Mouse (Mus musculus) MEL (cell line): ENCODE measurements around the gene Prph. TPM values are rescaled to one million over a fixed set of nuclear protein-coding genes. Genes with fewer than 3 reads are reported as not detected.

ENCODE experiments used
- DNase-seq: peaks from one replicate; pipeline ENCODE4 v3.0.0; 2011; ENCODE audit warnings: low read depth, low spot score
- H3K27ac ChIP-seq: 2 replicates; pipeline ENCODE4 v1.5.1; 2012; ENCODE audit warnings: low read depth, mild to moderate bottlenecking, control low read depth, low read length, moderate library complexity; ENCODE audit not compliant: control insufficient read depth
- H3K27me3 ChIP-seq, 2 experiments: fragments of 150-350 bp in 1 of 2; sonication (generic) in 1 of 2; 2 replicates each; pipeline ENCODE4 v1.6.1; 2012; ENCODE audit warnings: low read length in 2 of 2, mild to moderate bottlenecking in 2 of 2, improper control_type of control experiment in 1 of 2, moderate library complexity in 1 of 2; ENCODE audit not compliant: insufficient read depth in 2 of 2, control insufficient read depth in 1 of 2
- H3K36me3 ChIP-seq, 2 experiments: 2 replicates each; pipeline ENCODE4 v1.6.1; 2012 to 2014; ENCODE audit warnings: low read length in 2 of 2, improper control_type of control experiment in 1 of 2, inconsistent platforms in 1 of 2, mild to moderate bottlenecking in 1 of 2; ENCODE audit not compliant: insufficient read depth in 2 of 2, control insufficient read depth in 1 of 2
- H3K4me1 ChIP-seq, 2 experiments: fragments of 150-350 bp in 1 of 2; sonication (generic) in 1 of 2; 2 replicates each; pipeline ENCODE4 v1.6.1; 2012; ENCODE audit warnings: low read length in 2 of 2, improper control_type of control experiment in 1 of 2, mild to moderate bottlenecking in 1 of 2; ENCODE audit not compliant: insufficient read depth in 2 of 2, control insufficient read depth in 1 of 2
- H3K4me3 ChIP-seq, 2 experiments: fragments of 150-350 bp in 1 of 2; sonication (generic) in 1 of 2; 2 replicates each; pipeline ENCODE4 v1.5.1; 2012; ENCODE audit warnings: low read depth in 2 of 2, low read length in 2 of 2, mild to moderate bottlenecking in 2 of 2, moderate library complexity in 2 of 2, control low read depth in 1 of 2, improper control_type of control experiment in 1 of 2; ENCODE audit not compliant: control insufficient read depth in 1 of 2, insufficient read depth in 1 of 2
- H3K79me2 ChIP-seq: 2 replicates; pipeline ENCODE4 v1.6.1; 2012; ENCODE audit warnings: mild to moderate bottlenecking, low read length, moderate library complexity; ENCODE audit not compliant: control insufficient read depth, poor library complexity, insufficient read depth
- H3K9ac ChIP-seq: 2 replicates; pipeline ENCODE4 v1.6.1; 2012; ENCODE audit warnings: low read depth, mild to moderate bottlenecking, control low read depth, low read length, moderate library complexity; ENCODE audit not compliant: control insufficient read depth, poor library complexity, severe bottlenecking
- H3K9me3 ChIP-seq: fragments of 150-350 bp; sonication (generic); replicated peaks from 2 replicates; pipeline ENCODE4 v1.6.1; 2012; ENCODE audit warnings: mild to moderate bottlenecking, low read length, improper control_type of control experiment, moderate library complexity; ENCODE audit not compliant: insufficient read depth
- CHD1 ChIP-seq: IDR thresholded peaks from 2 replicates; pipeline ENCODE4 v1.6.1; 2012; ENCODE audit warnings: low read depth, mild to moderate bottlenecking, inconsistent platforms, low read length, improper control_type of control experiment
- E2F4 ChIP-seq: IDR thresholded peaks from 2 replicates; pipeline ENCODE4 v1.6.1; 2011; ENCODE audit warnings: low read depth, low read length, improper control_type of control experiment, borderline replicate concordance
- ETS1 ChIP-seq: IDR thresholded peaks from 2 replicates; pipeline ENCODE4 v1.6.1; 2012; ENCODE audit warnings: low read depth, mild to moderate bottlenecking, inconsistent platforms, low read length, improper control_type of control experiment, moderate library complexity
- GABPA ChIP-seq: IDR thresholded peaks from 2 replicates; pipeline ENCODE4 v1.6.1; 2012; ENCODE audit warnings: low read depth, mild to moderate bottlenecking, inconsistent platforms, low read length, improper control_type of control experiment, moderate library complexity
- HCFC1 ChIP-seq: IDR thresholded peaks from 2 replicates; pipeline ENCODE4 v1.6.1; 2012; ENCODE audit warnings: low read depth, mild to moderate bottlenecking, inconsistent platforms, low read length, improper control_type of control experiment, moderate library complexity
- JUND ChIP-seq: IDR thresholded peaks from 2 replicates; pipeline ENCODE4 v1.6.1; 2011; ENCODE audit warnings: low read depth, mild to moderate bottlenecking, improper control_type of control experiment, low read length
- KAT2A ChIP-seq: conservative IDR thresholded peaks from 2 replicates; pipeline ENCODE4 v1.6.1; 2012; ENCODE audit warnings: low read depth, low read length, improper control_type of control experiment, inconsistent platforms
- MAFK ChIP-seq: IDR thresholded peaks from 2 replicates; pipeline ENCODE4 v1.6.1; 2011; ENCODE audit warnings: low read depth, mild to moderate bottlenecking, low read length, improper control_type of control experiment, borderline replicate concordance
- MAX ChIP-seq: IDR thresholded peaks from 2 replicates; pipeline ENCODE4 v1.6.1; 2011; ENCODE audit warnings: low read length, improper control_type of control experiment
- MEF2A ChIP-seq: IDR thresholded peaks from 2 replicates; pipeline ENCODE4 v1.6.1; 2014; ENCODE audit warnings: low read depth, mild to moderate bottlenecking, inconsistent platforms, low read length, improper control_type of control experiment; ENCODE audit not compliant: poor library complexity, insufficient replicate concordance, severe bottlenecking; ENCODE audit errors: extremely low read depth
- MYC ChIP-seq: IDR thresholded peaks from 2 replicates; pipeline ENCODE4 v1.6.1; 2011; ENCODE audit warnings: low read depth, mild to moderate bottlenecking, low read length, improper control_type of control experiment, moderate library complexity
- NELFE ChIP-seq: IDR thresholded peaks from 2 replicates; pipeline ENCODE4 v1.6.1; 2011; ENCODE audit warnings: low read depth, low read length, improper control_type of control experiment
- POLR2A ChIP-seq, 2 experiments: IDR thresholded peaks; 2 replicates each; pipeline ENCODE4 v1.6.1; 2011 to 2012; ENCODE audit warnings: low read length in 2 of 2, mild to moderate bottlenecking in 2 of 2, control low read depth in 1 of 2, improper control_type of control experiment in 1 of 2, low read depth in 1 of 2, moderate library complexity in 1 of 2; ENCODE audit not compliant: control insufficient read depth in 1 of 2, insufficient read depth in 1 of 2, poor library complexity in 1 of 2
- RAD21 ChIP-seq: IDR thresholded peaks from 2 replicates; pipeline ENCODE4 v1.6.1; 2011; ENCODE audit warnings: mild to moderate bottlenecking, low read depth, low read length, improper control_type of control experiment
- SMC3 ChIP-seq: IDR thresholded peaks from 2 replicates; pipeline ENCODE4 v1.6.1; 2011; ENCODE audit warnings: low read depth, low read length, improper control_type of control experiment
- TAL1 ChIP-seq: IDR thresholded peaks from 2 replicates; pipeline ENCODE4 v1.6.1; 2012; ENCODE audit warnings: mild to moderate bottlenecking, inconsistent platforms, low read length, moderate library complexity, mixed read lengths
- TBP ChIP-seq: IDR thresholded peaks from 2 replicates; pipeline ENCODE4 v1.8.0; 2011; ENCODE audit warnings: low read depth, low read length, improper control_type of control experiment
- TCF12 ChIP-seq: IDR thresholded peaks from 2 replicates; pipeline ENCODE4 v1.6.1; 2014; ENCODE audit warnings: low read depth, mild to moderate bottlenecking, inconsistent platforms, low read length, improper control_type of control experiment, moderate library complexity
- ZKSCAN1 ChIP-seq: IDR thresholded peaks from 2 replicates; pipeline ENCODE4 v1.6.1; 2012; ENCODE audit warnings: low read depth, mild to moderate bottlenecking, inconsistent platforms, low read length, improper control_type of control experiment, moderate library complexity
- ZMIZ1 ChIP-seq: IDR thresholded peaks from 2 replicates; pipeline ENCODE4 v1.6.1; 2012; ENCODE audit warnings: low read depth, mild to moderate bottlenecking, inconsistent platforms, low read length, improper control_type of control experiment, moderate library complexity
- ZNF384 ChIP-seq: IDR thresholded peaks from 2 replicates; pipeline ENCODE4 v1.6.1; 2012; ENCODE audit warnings: low read depth, mild to moderate bottlenecking, inconsistent platforms, low read length, improper control_type of control experiment
- polyA plus RNA-seq, 2 experiments: library from polyadenylated mRNA; stranded (reverse) in 1 of 2; unstranded in 1 of 2; fragments of >175 nt in 1 of 2; fragments of >200 nt in 1 of 2; gene quantifications; 2 replicates each; pipeline versions ENCODE4 v1.2.1 to v1.2.4; 2012; ENCODE audit warnings: low replicate concordance in 2 of 2, low read depth in 1 of 2; ENCODE audit not compliant: insufficient read length in 2 of 2, insufficient read depth in 1 of 2, missing spikeins in 1 of 2
- total RNA-seq: library from RNA; depleted of rRNA; stranded (reverse); fragments of 300-350 nt; gene quantifications from 2 replicates; pipeline ENCODE4 v1.2.3, GENCODE M21; 2012

The Prph gene
- total and polyA plus RNA-seq, 3 experiments = not detected

DNA sequence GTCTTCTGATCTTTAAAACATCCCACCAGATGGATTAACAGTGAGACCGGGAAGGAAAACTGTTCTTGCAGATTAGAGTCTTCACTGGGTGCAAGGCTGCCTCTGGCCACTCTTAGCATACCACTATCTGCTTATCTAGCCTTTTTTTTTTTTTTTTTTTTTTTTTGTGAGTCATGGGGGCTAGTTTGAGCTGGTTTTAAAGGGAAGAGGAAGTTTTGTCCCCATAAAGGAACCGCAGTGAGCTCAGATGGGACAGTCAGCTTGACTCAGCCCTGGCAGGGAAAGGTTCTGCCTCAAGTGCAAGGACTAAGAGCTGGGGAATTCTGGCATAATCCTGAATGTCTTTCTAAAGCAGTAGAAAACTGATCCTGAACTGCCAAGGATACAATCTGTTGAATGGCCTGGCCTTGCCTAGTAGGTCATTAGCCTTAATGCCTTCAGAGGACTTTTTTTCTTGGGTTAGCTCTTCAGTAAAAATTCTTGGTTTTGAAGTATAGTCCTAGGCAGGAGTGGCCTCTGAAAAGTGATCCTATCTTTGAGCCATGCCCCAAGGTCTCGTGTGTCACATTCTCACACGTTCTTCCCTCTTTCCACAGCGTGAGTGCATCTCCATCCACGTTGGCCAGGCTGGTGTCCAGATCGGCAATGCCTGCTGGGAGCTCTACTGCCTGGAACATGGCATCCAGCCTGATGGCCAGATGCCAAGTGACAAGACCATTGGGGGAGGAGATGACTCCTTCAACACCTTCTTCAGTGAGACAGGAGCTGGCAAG, 21.3 kb upstream of the Prph start (continued):
- peak; percentile 93 for TF ChIP-seq TCF12
- peak; percentile 75 for TF ChIP-seq HCFC1
- TF ChIP-seq MAX = no peak
- peak in 1 of 2 experiments; percentile 54; a peak in 2 of 4 replicates for TF ChIP-seq POLR2A (IDR thresholded peaks at IDR 0.05; ENCODE audit: control insufficient read depth in 1 of 2, insufficient read depth in 1 of 2, low read depth in 1 of 2, low read length in 2 of 2, poor library complexity in 1 of 2)
- peak; percentile 76; the same call in 1 of the 2 replicates for TF ChIP-seq ZMIZ1
- TF ChIP-seq TAL1 = peak; percentile 71
- peak; percentile 86; the same call in 1 of the 2 replicates for TF ChIP-seq ZKSCAN1
- TF ChIP-seq NELFE = peak; percentile 40; the same call in 1 of the 2 replicates
- peak; percentile 100 for TF ChIP-seq ZNF384
- TF ChIP-seq MYC = peak; percentile 81
- no peak for TF ChIP-seq KAT2A
- no peak for TF ChIP-seq SMC3
- no peak for TF ChIP-seq RAD21
- no peak for TF ChIP-seq E2F4
- TF ChIP-seq MAFK = 0 out of 2 replicates have a peak, but pooled peaks have one; percentile 9
- TF ChIP-seq MEF2A = no peak
- no peak; the same call in 1 of the 2 replicates for TF ChIP-seq CHD1

DNA sequence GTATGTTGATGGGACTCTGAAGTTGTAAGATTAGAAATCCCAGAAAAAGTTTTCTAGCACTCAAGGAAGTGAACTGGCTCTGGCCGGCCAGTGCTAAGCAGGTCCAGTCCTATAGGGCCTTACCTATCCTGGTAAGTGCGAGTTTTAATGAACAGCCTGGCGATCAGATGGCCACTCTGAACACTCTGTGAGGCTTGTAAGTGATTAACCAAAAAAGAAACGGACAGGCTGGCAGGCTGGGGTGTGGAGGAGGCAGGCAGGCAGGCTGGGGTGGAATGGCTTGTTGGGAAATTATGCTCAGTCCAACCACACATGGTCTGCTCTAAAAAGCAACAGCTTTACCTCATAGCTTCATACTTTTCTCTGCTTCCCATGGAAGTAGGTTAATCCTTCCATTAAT, 19.5 kb upstream of the Prph start:
- Histone ChIP-seq H3K4me3 (no peak overlapping the region), H3K9me3 (no peaks in the 10 kb centered on the region), H3K27ac (no peak overlapping the region), H3K27me3 (no peaks in the 10 kb centered on the region), H3K9ac (no peak overlapping the region), H3K36me3 (peaks cover 20 to 22% of the 10 kb centered on the region in 2 experiments), H3K4me1 (peaks cover 4 to 26% of the 10 kb centered on the region in 2 experiments; a peak in 3 of 4 replicates), H3K79me2 (peaks cover 28% of the 10 kb centered on the region)
- TF ChIP-seq TBP (no peak), JUND (no peak), GABPA (no peak), ETS1 (no peak)
- DNase-seq = no peak
